Mouse (Mus musculus): ENCODE results near the gene Fam19a3. TPM values are rescaled to one million over a fixed set of nuclear protein-coding genes. Genes with fewer than 3 reads are reported as not detected.

Gene Fam19a3
- total RNA-seq, 2 experiments from 2014 or later, result 0.07 TPM; not detected in 1

DNA sequence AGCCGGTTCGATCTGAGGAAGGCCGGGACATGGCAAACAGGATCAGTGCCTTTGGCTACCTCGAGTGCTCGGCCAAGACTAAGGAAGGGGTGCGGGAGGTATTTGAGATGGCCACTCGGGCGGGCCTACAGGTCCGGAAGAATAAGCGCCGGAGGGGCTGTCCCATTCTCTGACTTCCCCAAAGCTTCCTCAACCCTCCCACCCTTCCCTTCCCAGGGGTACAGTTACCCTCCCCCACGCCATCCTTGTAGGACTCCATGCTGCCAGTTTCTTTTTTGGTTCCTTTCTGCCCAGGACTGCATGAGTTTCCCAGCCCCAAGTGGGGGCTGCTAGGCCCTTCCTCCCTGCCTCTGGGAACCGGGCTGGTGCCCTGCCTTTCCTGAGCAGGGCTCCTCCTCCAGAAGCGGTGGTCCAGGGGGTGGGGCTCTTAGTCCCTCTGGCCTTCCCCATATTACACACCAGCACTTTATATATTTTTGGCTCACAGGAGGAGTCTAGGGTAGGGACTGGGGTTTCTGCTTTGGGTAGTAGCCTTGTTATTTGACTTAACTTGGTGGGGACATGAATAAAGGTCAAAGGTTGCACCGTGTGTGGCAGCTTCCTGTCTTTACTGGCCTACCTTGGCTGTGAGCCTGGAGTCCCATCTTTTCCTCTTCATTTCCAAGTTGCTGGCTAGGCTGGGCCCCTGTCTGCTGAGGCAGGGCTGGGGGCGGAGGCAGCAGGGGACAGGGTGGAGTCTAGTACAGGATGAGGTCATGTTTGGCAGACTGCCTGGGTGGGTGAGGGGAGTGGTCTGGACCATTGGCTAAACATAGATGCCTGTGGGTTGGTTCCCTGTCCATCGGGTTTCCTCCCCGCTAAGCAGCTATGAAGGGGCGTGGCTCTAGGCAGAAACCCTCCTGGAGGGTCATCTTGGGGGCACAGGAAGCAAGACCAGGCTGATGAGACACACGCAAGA lies 12.5 kb upstream of the Fam19a3 start:
- intact Hi-C loops (cut with DNase I), result loop anchor here (5.0 kb wide), 1 partner anchor 263 kb away; no protein-coding TSS in a partner anchor

DNA sequence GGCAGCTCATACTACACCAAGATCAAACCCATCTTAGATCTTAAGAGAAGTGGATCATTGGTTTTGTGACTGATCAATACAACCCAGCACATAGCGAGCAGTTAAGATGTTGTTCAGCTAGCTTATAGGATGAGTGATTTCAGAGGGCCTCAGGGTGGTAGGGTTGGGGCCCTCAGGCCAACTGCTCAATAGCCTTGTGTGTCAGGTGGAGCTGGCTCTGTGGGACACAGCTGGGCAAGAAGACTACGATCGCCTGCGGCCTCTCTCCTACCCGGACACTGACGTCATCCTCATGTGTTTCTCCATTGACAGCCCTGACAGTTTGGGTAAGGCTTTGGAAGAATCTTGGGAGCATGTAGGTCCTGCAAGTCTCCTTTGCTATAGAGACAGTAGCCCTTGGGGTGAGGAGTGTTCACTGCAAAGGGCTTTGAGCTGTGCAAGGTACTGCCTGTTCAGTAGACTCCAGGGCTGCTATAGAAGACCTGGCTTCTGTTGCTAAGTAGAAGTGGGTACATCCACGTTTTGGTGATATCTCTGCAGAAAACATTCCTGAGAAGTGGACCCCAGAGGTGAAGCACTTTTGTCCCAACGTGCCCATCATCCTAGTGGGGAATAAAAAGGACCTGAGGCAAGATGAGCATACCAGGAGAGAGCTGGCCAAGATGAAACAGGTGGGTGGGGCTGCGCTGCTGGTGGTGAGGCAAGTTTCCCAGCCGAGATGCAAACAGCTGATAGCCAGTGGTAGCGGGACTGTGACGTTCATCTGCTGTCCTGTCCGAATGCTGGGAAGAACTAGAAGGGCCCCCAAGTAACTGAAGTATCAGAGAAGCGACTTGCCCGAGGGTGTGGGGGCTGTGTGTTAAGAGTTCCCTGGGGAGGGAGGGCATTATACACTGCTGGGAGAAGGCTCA lies 11.0 kb upstream of the Fam19a3 start:
- DNase-seq (ENCODE audit: low spot score in 2 of 2), result no peak
- intact Hi-C loops (cut with DNase I), result loop anchor here (5.0 kb wide), 1 partner anchor 265 kb away; no protein-coding TSS in a partner anchor

More for the DNA sequence above, 12.5 kb upstream of the Fam19a3 start:
- peak; percentile 58 to 71 for DNase-seq (ENCODE audit: low spot score in 2 of 2)

- peak; percentile 35 to 39 for DNase-seq (ENCODE audit: low spot score in 2 of 2)
- intact Hi-C loops (cut with DNase I), result loop anchor here (5.0 kb wide), 1 partner anchor 266 kb away; no protein-coding TSS in a partner anchor
Observed at GRCm38 (mm10) chr3:104791671-104792070, 10.0 kb upstream of the Fam19a3 start.

DNA sequence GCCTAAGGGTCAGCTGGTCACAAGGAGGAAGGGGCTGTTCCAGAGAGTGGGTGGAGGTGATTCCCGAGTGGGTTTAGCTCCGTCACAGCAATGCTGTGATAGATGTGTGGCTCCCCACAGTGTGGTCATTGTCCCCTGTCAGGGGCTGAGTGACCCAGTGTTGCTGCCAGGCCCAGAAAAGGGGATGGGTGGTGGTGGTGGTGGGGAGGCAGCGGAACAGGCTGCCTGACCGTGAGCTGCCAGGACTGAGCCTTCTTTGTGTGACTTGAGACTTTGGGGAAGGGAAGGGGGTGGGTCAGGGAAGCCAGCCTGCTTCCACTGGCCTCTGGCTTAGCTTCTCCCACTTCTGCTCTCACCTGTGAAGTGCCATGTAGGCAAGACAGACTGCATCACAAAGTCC lies 9.4 kb upstream of the Fam19a3 start:
- no peak for DNase-seq (ENCODE audit: low spot score in 2 of 2)
- intact Hi-C loops (cut with DNase I), result loop anchor here (5.0 kb wide), 1 partner anchor 266 kb away; no protein-coding TSS in a partner anchor

DNA sequence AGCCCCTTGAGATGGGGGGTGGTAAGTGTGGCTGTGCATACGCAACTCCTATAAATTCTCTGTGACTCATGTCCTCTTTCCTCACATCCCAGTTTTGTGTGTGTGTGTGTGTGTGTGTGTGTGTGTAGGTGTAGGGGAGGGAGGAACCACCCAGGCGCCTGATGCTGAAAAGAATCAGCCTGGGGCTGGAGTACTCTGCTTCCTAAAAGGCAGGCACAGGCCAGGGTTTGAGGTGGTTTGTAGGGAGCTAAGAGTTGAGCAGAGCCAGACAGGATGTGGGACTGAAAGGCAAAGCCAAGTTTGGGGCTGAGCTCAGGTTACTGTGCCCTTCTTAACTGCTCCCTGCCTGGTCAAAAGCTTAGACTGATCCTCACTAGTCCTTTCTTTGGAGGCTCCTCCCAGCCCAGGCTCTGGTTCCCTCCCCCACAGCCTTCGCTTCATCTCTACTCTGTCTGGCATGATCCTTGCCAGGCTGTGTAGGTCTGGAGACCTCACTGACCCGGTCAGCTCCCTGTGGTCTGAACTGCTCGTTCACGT lies 8.8 kb upstream of the Fam19a3 start:
- DNase-seq (ENCODE audit: low spot score in 2 of 2), result peak; percentile 46 to 59

DNA sequence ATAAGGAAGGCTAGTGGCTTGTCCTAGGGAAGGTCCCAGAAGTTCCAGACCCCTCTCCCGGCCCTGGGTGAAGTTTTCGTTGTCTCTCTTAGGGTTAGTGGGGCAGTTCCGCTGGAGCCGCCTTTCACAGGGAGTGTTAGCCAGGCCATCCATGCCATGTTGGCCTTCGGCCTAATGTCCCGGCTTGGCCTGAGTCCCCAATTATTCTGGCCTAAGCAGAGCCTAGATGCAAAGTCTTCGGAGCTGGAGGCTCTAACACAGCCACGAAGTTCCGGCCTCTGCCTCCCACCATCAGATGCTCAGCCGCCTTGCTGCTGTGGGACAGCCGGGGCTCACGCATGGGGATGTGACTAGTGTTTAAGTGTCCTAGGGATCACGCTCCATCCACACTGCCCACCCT lies 8.2 kb upstream of the Fam19a3 start:
- intact Hi-C loops (cut with DNase I), result loop anchor here (5.0 kb wide), 2 partner anchors 182 to 267 kb away; no protein-coding TSS in a partner anchor
- DNase-seq (ENCODE audit: low spot score in 2 of 2), result peak; percentile 30 to 34

More for the DNA sequence above, 8.8 kb upstream of the Fam19a3 start:
- intact Hi-C loops (cut with DNase I), result loop anchor here (5.0 kb wide), 1 partner anchor 267 kb away; no protein-coding TSS in a partner anchor

GRCm38 (mm10) chr3:104789312-104789605 lies 7.6 kb upstream of the Fam19a3 start:
- no peak for DNase-seq (ENCODE audit: low spot score in 2 of 2)
- intact Hi-C loops (cut with DNase I), result loop anchor here (5.0 kb wide), 1 partner anchor 183 kb away; no protein-coding TSS in a partner anchor

- DNase-seq (ENCODE audit: low spot score in 2 of 2), result peak; percentile 50 to 56
- intact Hi-C loops (cut with DNase I), result loop anchor here (1.0 to 5.0 kb wide), 2 partner anchors 76 to 184 kb away; partner anchors contain the start of genes Capza1 and St7l
Observed at GRCm38 (mm10) chr3:104788561-104789311, 7.1 kb upstream of the Fam19a3 start.

DNA sequence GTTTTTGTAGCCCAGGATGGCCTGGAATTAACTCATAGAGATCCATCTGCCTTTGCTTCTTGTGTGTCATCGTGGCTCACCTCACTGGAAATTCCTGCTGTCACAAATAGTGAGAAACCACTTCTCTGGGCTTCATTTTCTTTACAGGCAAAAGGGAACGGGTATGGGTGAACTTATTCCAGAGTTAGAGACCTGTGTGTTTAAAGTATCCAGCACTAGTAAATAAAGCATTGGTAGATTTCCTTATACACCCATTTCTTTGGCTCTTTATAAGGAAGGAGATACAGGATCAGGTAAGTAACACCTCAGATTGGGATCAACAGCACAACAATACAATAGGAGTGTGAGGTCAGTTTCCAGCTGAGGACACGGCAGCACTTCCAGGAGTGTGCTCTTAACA lies 6.4 kb upstream of the Fam19a3 start, which contains the start of gene Rhoc:
Gene Rhoc, plus strand, starts transcription at position 301 of the 400 bp plus-strand sequence.
- intact Hi-C loops (cut with DNase I), result loop anchor here (1.0 to 5.0 kb wide), 2 partner anchors 76 to 184 kb away; partner anchors contain the start of genes Capza1 and St7l
- no peak for DNase-seq (ENCODE audit: low spot score in 2 of 2)

- no peak for DNase-seq (ENCODE audit: low spot score in 2 of 2)
- intact Hi-C loops (cut with DNase I), result loop anchor here (5.0 kb wide), 1 partner anchor 187 kb away; no protein-coding TSS in a partner anchor
Observed at GRCm38 (mm10) chr3:104785284-104785683, 3.6 kb upstream of the Fam19a3 start.

- intact Hi-C loops (cut with DNase I), result no loop called here
- no peak for DNase-seq (ENCODE audit: low spot score in 2 of 2)
Observed at GRCm38 (mm10) chr3:104783971-104784500, 2.4 kb upstream of the Fam19a3 start.

DNA sequence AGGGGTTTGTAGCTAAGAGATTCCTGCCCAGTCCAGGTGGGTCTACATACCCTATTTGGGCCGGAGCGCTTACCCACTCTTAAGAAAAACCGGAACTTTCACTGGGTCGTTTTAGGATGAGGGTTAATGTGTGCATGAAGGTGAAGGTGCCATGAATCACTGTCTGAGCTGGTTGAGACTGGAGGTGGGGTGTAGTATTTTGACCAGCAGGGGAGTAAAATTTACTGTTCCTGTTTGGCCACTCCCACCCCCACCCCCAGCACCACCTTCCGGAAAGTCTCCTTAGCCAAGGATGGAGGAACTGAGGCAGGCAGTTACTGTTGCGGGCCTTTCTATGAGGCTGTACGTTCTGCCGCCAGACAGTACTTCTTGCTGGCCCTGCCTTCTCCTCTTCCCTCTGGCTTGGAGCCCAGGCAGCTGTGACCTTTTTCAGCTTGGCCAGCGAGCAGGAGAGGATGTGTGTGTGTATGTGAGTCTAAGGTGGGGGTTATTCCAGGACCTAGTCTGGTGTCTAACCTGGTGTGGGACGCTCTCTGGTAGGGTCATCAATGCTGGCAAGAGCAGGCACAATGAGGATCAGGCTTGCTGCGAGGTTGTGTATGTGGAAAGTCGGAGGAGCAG lies 531 bp upstream of the Fam19a3 start:
- no peak for DNase-seq (ENCODE audit: low spot score in 2 of 2)
- intact Hi-C loops (cut with DNase I), result no loop called here

- intact Hi-C loops (cut with DNase I), result loop anchor here (2.0 kb wide), 1 partner anchor 66 kb away; no protein-coding TSS in a partner anchor
- DNase-seq (ENCODE audit: low spot score in 2 of 2), result no peak
Observed at GRCm38 (mm10) chr3:104780561-104781420, 849 bp downstream of the Fam19a3 start, which contains the start of gene Ppm1j. Ppm1j (plus strand) TSS chr3:104781056.

DNA sequence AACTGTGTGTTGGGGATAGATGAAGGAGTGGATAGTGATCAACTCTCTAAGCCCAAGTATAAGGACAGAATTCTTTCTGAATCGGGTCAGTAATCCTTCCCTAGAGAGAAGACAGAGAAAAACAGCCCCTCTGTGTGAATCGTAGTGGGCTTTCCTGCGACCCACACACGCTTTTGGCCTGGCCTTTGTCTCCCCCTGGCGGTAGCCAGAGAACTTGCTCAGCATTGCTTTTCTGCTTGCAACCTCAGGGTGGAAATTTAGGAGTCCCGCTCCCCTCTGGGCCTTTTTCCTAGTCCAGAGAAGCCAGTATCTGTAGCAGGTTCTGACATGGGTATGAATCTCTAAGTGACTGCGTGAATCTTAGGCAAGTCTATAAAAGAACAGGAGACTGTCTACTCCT lies 1.7 kb downstream of the Fam19a3 start:
- intact Hi-C loops (cut with DNase I), result loop anchor here (2.0 kb wide), 1 partner anchor 65 kb away; no protein-coding TSS in a partner anchor
- no peak for DNase-seq (ENCODE audit: low spot score in 2 of 2)

DNA sequence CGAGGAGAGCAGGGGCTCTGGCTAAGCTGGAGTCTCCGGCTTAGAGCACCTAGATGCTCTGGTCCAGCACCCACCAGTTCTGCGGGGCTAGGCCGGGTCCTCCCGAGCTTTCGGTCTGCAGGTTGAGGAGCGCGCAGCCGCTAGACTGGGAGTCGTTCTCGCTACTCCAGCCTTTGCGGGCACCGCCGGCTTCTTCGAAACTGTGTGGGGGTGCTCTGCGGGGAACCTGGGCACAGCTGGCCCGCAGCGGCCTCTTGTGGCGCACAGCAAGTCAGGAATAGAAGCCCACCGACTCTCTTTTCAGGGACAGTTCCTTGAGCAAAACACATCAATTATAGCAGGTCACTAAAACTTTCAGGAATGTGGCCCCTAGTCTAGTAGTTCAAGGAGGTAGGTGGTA lies 4.3 kb downstream of the Fam19a3 start:
- intact Hi-C loops (cut with DNase I), result no loop called here
- no peak for DNase-seq (ENCODE audit: low spot score in 2 of 2)

DNA sequence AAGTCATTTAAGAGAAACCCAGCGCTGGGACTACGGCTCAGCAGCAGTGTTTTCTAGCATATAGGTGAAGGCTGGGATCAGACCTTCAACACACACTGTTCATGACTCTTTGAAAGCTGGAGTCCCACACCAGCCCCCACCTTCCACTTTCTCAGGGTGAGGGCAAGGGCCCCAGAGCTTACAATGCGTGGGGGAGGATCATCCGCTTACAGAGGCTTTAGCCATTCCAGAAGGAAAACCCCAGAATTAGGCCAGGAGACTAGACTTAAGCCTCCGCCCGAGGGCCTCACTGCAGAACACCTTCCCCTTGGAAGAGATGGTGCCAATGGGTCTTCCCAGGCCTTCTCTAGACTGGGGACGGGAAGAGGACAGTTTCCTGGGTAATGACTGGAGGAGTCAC lies 8.3 kb downstream of the Fam19a3 start:
- intact Hi-C loops (cut with DNase I), result loop anchor here (5.0 kb wide), 1 partner anchor 284 kb away; no protein-coding TSS in a partner anchor
- DNase-seq (ENCODE audit: low spot score in 2 of 2), result no peak

- DNase-seq (ENCODE audit: low spot score in 2 of 2), result no peak
- intact Hi-C loops (cut with DNase I), result loop anchor here (5.0 kb wide), 1 partner anchor 286 kb away; no protein-coding TSS in a partner anchor
Observed at GRCm38 (mm10) chr3:104771460-104771859, 10.2 kb downstream of the Fam19a3 start.
